Mouse (Mus musculus) small intestine, adult 2 months (tissue): ENCODE results near the gene Dact3.

Experiments used
- CTCF ChIP-seq: fragments of 200-500 bp; IDR thresholded peaks from 2 replicates; pipeline ENCODE4 v1.5.1; 2012; ENCODE audit warnings: low read depth, mild to moderate bottlenecking, control low read depth, inconsistent platforms, low read length, moderate library complexity, mixed read lengths; ENCODE audit not compliant: insufficient replicate concordance, insufficient read length; ENCODE audit errors: extremely low read depth
- POLR2A ChIP-seq: fragments of 200-500 bp; IDR thresholded peaks from 2 replicates; pipeline ENCODE4 v1.6.1; 2012; ENCODE audit warnings: low read depth, mild to moderate bottlenecking, control low read depth, inconsistent platforms, low read length, moderate library complexity

DNA sequence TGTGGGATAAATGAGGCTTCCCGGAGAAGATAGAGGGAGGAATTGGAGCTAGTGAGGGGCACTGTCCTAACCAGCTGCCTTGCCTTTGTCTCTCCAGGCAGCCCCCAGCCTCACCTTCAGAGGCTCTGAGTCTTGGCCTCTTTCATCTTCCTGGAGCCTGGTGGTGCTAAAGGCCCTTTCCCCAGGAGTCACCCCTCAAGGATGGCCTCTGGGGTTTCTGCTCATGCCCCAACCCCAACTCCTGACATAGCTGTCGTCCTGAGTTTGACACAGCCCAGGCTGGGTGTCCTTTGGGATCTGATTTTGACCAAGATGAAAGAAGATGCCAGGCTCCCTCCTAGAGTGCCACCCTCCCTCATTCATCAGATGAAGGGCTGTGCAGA lies 35.0 kb upstream of the Dact3 start:
- TF ChIP-seq CTCF = no peak
- TF ChIP-seq POLR2A = no peak
